Mouse (Mus musculus): ENCODE data around the gene Rgl1.

GRCm38 (mm10) chr1:152534531-152534930 lies 231.6 kb downstream of the Rgl1 start:
- no peak for TF ChIP-seq CTCF (IDR thresholded peaks at IDR 0.05)
- no peak for TF ChIP-seq EP300 (IDR thresholded peaks at IDR 0.05)
